Mouse (Mus musculus): ENCODE measurements around the gene Smg7. TPM values are rescaled to one million over a fixed set of nuclear protein-coding genes. Genes with fewer than 3 reads are reported as not detected.

Smg7 gene
- polyA plus RNA-seq (2012; ENCODE audit: low replicate concordance), result 6.4 and 38.2 TPM in 2 replicates

GRCm38 (mm10) chr1:152901765-152902664 lies at the start of gene Smg7:
Smg7 (minus strand) TSS chr1:152902646.

DNA sequence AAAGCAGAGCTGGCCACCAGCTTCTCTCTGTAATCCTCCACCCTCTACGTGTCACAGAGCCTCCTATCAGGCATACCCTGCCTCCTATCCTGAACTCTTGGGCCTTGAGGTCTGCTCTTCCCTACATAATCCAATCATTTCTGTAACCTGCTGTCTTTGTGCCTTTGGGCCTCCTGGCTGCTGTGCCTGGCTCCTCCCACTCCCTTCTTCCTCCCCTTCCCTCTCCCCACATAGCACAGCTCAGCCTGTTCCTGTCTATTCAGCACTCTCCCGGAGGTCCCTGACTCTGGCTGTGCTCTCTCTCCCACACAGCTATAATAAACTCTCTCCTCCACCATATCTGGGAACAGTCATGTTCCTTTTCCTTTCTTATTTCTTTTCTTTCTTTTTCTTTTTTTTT lies 102.5 kb downstream of the Smg7 start, which contains the start of gene Ncf2:
Gene Ncf2, plus strand, starts transcription at position 298 of the 400 bp plus-strand sequence.

Other genes with a start within 250 kb of the Smg7 start
- gene Apobec4, start 152.1 kb downstream of the Smg7 start, polyA plus RNA-seq (2012; ENCODE audit: low replicate concordance), result not detected in 2 replicates
- gene Rgl1, start 136.3 kb downstream of the Smg7 start, polyA plus RNA-seq (2012; ENCODE audit: low replicate concordance), result 2.4 and 3.9 TPM in 2 replicates
- gene Arpc5, start 136.1 kb downstream of the Smg7 start, polyA plus RNA-seq (2012; ENCODE audit: low replicate concordance), result 88.1 and 371 TPM in 2 replicates
- gene Ncf2, start 102.5 kb downstream of the Smg7 start, polyA plus RNA-seq (2012; ENCODE audit: low replicate concordance), result 6.4 and 13.2 TPM in 2 replicates
- not detected in 2 replicates for gene Nmnat2, start 52.3 kb upstream of the Smg7 start, polyA plus RNA-seq (2012; ENCODE audit: low replicate concordance)

All from leukemia stem cell, adult 10-12 weeks (primary cell).